Mouse (Mus musculus): ENCODE measurements around the gene Zfp882. TPM values are rescaled to one million over a fixed set of nuclear protein-coding genes. Genes with fewer than 3 reads are reported as not detected.
"Not testable (repeated sequence)": the region's sequence is repeated elsewhere in the genome, so short reads cannot be mapped to it uniquely, and the experiment has no call there.

The Zfp882 gene
- polyA plus RNA-seq, 1 experiment from 2014 or later, result 13.0 TPM

DNA sequence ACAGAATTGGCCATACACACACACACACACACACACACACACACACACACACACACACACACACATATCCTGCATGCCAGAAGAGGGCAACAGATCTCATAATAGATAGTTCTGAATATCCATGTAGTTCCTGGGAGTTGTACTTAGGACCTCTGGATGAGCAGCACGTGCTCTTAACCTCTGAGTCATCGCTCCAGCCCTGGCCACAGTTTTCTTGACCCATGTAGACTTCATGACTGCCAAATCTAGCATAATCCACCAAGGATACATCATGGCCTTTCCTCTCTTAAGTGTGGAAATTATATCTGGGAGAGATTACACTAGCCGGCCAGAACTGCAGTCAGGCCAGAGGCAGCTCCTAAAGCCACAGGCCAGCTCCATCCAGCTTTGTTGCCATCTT, 18.1 kb downstream of the Zfp882 start:
- H3K4me1 ChIP-seq, result peaks cover 11% of the 10 kb centered on the region
- H3K4me3 ChIP-seq, result no peak overlapping the region
- no peaks in the 10 kb centered on the region for H3K27me3 ChIP-seq
- no peak overlapping the region for H3K4me2 ChIP-seq (replicated peaks)
- peaks cover 34% of the 10 kb centered on the region for H3K36me3 ChIP-seq
- H3K9me3 ChIP-seq (replicated peaks), result 0 out of 2 replicates have a peak, but pooled peaks cover 3% of the 10 kb centered on the region
- WGBS, result 95% methylated on average over 3 of the region's 3 CpGs
- no peak overlapping the region for H3K27ac ChIP-seq
- no peak for ATAC-seq (ENCODE audit: low FRiP score)
- no peak overlapping the region for H3K9ac ChIP-seq

DNA sequence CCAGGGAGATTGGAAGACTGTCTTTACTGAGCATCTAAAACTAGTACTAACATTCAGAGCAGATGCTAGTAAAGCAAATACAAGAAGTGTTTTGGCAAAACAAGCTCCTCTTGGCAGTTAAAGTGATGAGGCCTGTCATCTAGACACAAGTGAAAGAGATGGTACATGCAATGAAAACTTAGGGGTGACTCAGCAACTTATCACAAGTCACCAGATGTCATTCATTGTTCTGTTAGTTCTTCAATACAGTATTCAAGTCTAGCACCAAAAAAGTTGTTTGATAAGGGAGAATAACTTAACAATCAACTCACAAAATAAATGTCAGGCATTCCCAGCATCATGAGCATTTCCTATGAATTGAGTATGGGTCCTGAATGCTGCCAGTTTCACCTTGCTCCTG, 19.4 kb downstream of the Zfp882 start:
- peaks cover 11% of the 10 kb centered on the region for H3K4me1 ChIP-seq
- no peak overlapping the region for H3K9ac ChIP-seq
- no peaks in the 10 kb centered on the region for H3K27me3 ChIP-seq
- ATAC-seq (ENCODE audit: low FRiP score), result no peak
- H3K9me3 ChIP-seq (replicated peaks), result 0 out of 2 replicates have a peak, but pooled peaks cover 4% of the 10 kb centered on the region
- no peak overlapping the region for H3K4me3 ChIP-seq
- H3K27ac ChIP-seq, result no peak overlapping the region
- peaks cover 38% of the 10 kb centered on the region for H3K36me3 ChIP-seq
- no peak overlapping the region for H3K4me2 ChIP-seq (replicated peaks)

DNA sequence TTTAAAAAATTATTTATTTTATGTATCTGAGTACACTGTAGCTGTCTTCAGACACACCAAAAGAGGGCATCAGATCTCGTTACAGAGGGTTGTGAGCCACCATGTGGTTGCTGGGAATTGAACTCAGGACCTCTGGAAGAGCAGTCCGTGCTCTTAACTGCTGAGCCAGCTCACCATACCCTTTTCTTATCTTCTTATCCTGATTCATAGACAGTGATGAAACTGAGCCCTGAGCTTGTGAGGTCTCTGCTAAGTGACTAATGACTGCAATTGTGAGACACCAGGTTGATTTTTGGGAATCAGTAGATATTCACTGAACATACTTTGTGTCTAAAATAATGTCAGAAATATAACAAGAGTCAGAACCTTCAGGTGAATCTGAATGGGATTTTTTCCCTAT, 29.6 kb downstream of the Zfp882 start:
- H3K4me2 ChIP-seq (replicated peaks); H3K27ac ChIP-seq; H3K9me3 ChIP-seq (replicated peaks); ATAC-seq (ENCODE audit: low FRiP score); H3K9ac ChIP-seq; H3K4me3 ChIP-seq; H3K27me3 ChIP-seq; H3K4me1 ChIP-seq: not testable (repeated sequence)
- WGBS, result 91% methylated on average over 2 of the region's 2 CpGs
- H3K36me3 ChIP-seq, result peaks cover 12% of the 10 kb centered on the region

DNA sequence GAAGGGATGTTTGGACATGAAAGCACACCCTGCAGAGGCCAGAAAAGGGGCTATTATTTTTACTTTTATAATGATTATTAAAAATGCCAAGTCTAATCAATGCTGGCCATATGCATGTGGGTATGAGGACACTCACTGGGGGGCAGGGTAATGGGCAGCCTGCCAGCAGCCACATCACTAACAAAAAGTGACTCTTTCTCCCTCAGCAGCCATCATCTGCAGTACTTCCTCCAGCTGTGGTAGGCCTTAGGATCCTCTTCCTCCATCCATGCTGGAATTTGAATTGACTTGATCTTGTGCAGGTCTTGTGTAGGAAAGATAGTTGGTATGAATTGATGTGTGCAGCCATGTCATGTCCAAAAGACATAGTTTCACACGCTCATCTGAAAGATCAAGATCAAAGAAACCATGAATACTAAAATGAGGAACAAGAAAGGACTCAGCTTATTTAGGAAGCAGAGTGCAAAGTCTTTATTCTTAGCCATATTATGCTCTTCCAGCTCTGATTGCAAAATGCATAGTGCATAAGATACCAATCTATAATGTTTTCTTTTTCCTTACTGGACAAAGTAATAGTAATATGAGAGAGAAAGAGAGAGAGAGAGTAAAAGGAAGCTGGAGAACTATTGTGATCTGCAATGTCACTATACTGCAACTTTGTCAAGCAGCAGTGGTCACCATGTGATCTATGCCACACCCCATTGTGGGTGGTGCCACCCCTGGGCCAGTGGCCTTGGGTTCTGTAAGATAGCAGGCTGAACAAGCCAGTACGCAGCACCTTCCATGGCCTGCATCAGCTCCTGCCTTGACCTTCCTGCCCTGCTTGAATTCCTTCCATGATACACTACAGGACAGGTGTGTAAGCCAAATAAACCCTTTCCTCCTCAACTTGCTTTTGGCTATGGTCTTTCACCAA, 32.1 kb downstream of the Zfp882 start:
- Histone ChIP-seq H3K27me3 (no peaks in the 10 kb centered on the region), H3K4me3 (no peak overlapping the region), H3K4me2 (replicated peaks) (no peak overlapping the region), H3K36me3 (no peaks in the 10 kb centered on the region), H3K9me3 (replicated peaks) (no peaks in the 10 kb centered on the region), H3K4me1 (no peaks in the 10 kb centered on the region), H3K9ac (no peak overlapping the region), H3K27ac (no peak overlapping the region)
- 83% methylated on average over 2 of the region's 2 CpGs for WGBS
- no peak for ATAC-seq (ENCODE audit: low FRiP score)

DNA sequence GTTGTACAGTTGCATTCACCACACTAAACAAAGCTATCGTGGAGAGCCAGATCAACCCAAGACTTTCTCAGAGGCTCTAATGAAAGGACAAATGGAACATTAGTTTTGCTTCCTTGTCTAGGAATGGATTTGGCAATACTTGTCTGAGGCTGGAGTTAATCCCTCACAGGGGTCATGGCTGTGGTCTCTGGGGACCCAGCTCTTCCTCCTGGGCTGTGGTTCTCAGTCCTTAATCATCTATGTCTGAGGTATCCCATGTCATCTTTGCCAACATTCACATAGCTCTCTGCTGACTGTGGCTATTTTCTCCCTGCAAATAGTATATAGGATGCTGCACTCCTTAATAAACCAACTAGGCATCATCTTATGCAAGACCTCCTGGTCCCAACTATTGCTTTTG, 33.4 kb downstream of the Zfp882 start:
- no peaks in the 10 kb centered on the region for H3K4me1 ChIP-seq
- no peak overlapping the region for H3K4me3 ChIP-seq
- no peaks in the 10 kb centered on the region for H3K9me3 ChIP-seq (replicated peaks)
- H3K27me3 ChIP-seq, result no peaks in the 10 kb centered on the region
- WGBS, result 86% methylated on average over 1 of the region's 1 CpGs
- no peak overlapping the region for H3K27ac ChIP-seq
- no peak overlapping the region for H3K4me2 ChIP-seq (replicated peaks)
- no peaks in the 10 kb centered on the region for H3K36me3 ChIP-seq
- no peak overlapping the region for H3K9ac ChIP-seq
- no peak for ATAC-seq (ENCODE audit: low FRiP score)

DNA sequence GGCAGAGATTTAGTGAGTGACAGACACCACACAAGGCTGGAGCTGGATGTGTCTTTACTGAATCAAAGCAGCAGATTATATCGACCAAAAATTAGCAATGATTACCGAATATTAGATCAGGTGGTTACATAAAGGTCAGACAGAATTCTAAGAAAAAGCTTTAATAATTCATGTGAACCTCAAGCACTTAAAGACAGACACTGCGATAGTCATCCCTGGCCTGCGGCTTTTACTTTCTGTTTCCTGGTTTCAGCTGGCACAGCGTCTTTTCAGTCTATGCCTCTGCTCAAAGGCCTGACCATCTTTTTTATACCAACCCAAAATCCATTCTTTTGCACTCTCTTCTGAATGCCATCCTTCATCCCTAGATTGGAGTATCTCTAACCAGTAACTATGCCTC, 40.2 kb downstream of the Zfp882 start:
- Histone ChIP-seq H3K4me2 (replicated peaks) (no peak overlapping the region), H3K27me3 (no peaks in the 10 kb centered on the region), H3K9me3 (replicated peaks) (no peaks in the 10 kb centered on the region), H3K4me3 (no peak overlapping the region), H3K27ac (no peak overlapping the region), H3K9ac (no peak overlapping the region), H3K4me1 (peaks cover 15% of the 10 kb centered on the region), H3K36me3 (peaks cover 5% of the 10 kb centered on the region; the same call in 1 of the 2 replicates)
- no peak for ATAC-seq (ENCODE audit: low FRiP score)
- WGBS, result 89% methylated on average over 5 of the region's 5 CpGs

DNA sequence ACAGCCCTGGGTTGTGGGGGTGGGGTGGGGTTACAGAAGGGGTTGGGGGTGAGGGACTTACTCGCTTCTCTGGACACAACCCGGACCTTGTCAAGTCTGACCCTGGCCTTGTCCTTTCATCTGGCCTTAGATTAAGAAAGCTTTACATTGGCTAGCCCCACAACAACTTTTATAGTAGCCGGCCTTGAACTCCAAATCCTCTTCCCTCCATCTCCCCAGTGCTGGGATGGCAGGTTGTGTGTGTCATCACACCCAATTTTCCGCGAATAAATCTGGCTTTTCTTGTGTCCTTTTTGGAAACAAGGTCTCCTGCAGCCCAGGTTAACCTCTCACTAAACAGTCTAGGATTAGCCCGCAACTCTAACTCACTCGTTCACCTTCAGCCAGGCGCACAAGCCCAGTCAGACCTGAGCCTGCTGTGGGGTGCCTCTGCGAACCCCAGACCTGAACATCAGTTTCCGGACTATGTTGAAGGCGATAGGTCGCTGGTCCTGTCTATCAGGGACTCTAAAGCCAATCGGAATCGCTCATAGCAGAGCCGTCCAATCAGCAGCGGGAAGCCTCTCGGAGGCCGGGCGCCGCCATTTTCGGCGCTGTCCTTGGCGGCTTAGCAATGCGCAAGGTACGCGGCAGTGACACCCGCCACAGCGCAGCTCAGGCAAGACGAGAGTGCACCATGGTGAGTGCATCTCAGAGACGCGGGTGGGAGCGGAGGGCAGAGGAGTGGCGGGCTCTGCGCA, 42.2 kb downstream of the Zfp882 start, which contains the start of gene Zfp961:
TSS of gene Zfp961 (plus strand) at position 557 of the 740 bp plus-strand sequence.
- peaks cover 16% of the 10 kb centered on the region for H3K9me3 ChIP-seq (replicated peaks)
- H3K4me2 ChIP-seq (replicated peaks), result peak within 1 kb of the TSS; percentile 61
- peak within 1 kb of the TSS; percentile 81 for H3K27ac ChIP-seq
- H3K4me3 ChIP-seq, result peak within 1 kb of the TSS; percentile 65
- H3K9ac ChIP-seq, result peak within 1 kb of the TSS; percentile 72
- H3K36me3 ChIP-seq, result peaks cover 18% of the 10 kb centered on the region; the same call in 1 of the 2 replicates
- WGBS, result 4% methylated on average over 34 of the region's 34 CpGs
- H3K4me1 ChIP-seq, result peaks cover 15% of the 10 kb centered on the region
- ATAC-seq (ENCODE audit: low FRiP score), result peak; percentile 100
- no peaks in the 10 kb centered on the region for H3K27me3 ChIP-seq

DNA sequence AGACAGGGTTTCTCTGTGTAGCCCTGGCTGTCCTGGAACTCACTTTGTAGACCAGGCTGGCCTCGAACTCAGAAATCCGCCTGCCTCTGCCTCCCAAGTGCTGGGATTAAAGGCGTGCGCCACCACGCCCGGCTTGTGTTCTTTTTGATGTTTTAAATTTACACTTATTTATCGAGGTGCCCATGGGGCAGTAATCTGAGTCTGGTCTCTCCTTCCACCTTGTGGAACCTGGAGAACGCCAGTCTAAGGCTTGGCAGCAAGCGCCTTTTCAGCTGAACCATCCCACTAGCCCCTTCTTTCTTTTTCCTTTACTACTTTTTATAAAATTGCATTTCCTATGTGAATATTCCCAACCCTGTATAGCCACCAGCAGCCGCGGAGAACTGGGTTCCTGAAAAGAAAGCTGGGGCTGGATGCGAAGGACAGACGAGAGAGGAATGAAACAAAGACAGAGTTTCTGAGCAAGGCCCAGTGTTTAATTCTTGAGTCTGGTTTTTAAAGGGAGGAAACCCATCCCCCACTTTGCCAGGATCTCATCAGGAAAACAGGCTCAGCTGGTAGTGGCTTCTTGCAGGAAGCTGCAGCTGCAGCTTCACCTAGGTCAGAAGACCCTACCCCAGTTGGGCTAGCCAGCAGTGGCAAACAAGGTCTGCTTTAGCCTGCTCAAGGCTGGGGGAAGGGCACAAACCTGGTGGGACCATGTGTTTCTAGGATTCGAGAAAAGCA, 43.2 kb downstream of the Zfp882 start:
- H3K27ac ChIP-seq, result peak overlapping the region; percentile 55; the same call in 1 of the 2 replicates
- H3K36me3 ChIP-seq, result peaks cover 18% of the 10 kb centered on the region; the same call in 1 of the 2 replicates
- no peaks in the 10 kb centered on the region for H3K27me3 ChIP-seq
- peak overlapping the region; percentile 65 for H3K4me3 ChIP-seq
- peaks cover 16% of the 10 kb centered on the region for H3K9me3 ChIP-seq (replicated peaks)
- ATAC-seq (ENCODE audit: low FRiP score), result no peak
- WGBS, result 40% methylated on average over 14 of the region's 14 CpGs
- peak overlapping the region; percentile 61 for H3K4me2 ChIP-seq (replicated peaks)
- H3K4me1 ChIP-seq, result peaks cover 15% of the 10 kb centered on the region
- H3K9ac ChIP-seq, result peak overlapping the region; percentile 25

DNA sequence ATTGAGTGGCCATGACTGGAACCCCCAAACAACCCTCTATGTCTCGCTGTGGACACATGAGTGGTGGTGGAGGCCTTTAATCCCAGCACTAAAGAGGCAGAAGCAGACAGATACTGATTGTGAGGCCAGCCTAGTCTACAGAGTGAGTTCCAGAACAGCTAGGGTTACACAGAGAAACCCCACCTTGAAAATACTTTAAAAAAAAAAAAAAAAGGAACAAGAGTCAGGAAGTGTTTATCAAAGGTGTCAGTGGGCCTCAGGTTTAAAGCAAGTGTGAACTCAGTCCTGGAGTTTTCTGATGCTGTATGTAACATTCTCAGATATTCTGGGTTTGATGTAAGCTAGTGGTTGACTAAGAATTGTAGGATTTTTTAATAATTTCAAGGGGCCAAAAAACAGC, 44.1 kb downstream of the Zfp882 start:
- no peak overlapping the region for H3K9ac ChIP-seq
- H3K4me3 ChIP-seq, result no peak overlapping the region
- H3K27ac ChIP-seq, result no peak overlapping the region
- peaks cover 15% of the 10 kb centered on the region for H3K4me1 ChIP-seq
- no peaks in the 10 kb centered on the region for H3K27me3 ChIP-seq
- WGBS, result 97% methylated on average over 1 of the region's 1 CpGs
- H3K36me3 ChIP-seq, result peaks cover 18% of the 10 kb centered on the region; the same call in 1 of the 2 replicates
- ATAC-seq (ENCODE audit: low FRiP score), result no peak
- peak overlapping the region; percentile 61 for H3K4me2 ChIP-seq (replicated peaks)
- peaks cover 16% of the 10 kb centered on the region for H3K9me3 ChIP-seq (replicated peaks)

DNA sequence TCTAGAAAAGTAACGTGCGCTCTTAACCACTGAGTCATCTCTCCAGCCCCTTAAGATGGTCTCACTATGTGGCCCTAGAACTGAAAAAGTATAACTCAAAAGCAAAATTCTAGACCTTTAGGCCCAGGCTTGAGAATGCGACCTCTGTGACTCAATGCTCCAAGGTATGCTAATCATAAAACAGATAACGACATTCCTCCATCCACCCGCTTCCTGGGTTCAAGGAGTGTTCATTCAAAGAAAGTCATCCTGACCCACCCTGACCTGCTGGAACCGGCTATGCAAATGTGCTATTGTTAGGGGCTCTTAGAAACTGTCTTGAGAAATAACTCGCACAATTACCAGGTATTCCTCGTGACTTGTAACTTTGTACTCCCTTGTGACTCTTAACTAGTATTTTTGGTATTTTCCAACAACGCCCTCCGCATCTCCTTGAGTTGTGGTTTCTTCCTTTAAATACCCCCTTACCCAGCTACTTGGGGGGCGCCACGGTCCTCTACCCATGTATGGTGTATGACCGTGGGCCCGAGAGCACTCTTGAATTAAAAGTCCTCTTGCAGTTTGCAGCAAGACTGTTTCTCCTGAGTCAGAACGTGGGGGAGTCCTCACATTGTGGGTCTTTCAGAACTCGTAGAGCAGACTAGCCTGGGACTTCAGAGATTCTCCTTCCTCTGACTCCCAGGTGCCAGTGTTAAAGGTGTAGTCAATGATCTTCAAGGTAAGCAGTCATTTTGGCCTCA, 44.7 kb downstream of the Zfp882 start:
- WGBS, result 96% methylated on average over 16 of the region's 16 CpGs
- not testable (repeated sequence) for H3K4me2 ChIP-seq (replicated peaks); H3K27ac ChIP-seq; H3K27me3 ChIP-seq; H3K9ac ChIP-seq; H3K4me3 ChIP-seq; ATAC-seq (ENCODE audit: low FRiP score)
- H3K36me3 ChIP-seq, result peaks cover 18% of the 10 kb centered on the region; the same call in 1 of the 2 replicates
- H3K9me3 ChIP-seq (replicated peaks), result peaks cover 16% of the 10 kb centered on the region
- peaks cover 15% of the 10 kb centered on the region for H3K4me1 ChIP-seq

DNA sequence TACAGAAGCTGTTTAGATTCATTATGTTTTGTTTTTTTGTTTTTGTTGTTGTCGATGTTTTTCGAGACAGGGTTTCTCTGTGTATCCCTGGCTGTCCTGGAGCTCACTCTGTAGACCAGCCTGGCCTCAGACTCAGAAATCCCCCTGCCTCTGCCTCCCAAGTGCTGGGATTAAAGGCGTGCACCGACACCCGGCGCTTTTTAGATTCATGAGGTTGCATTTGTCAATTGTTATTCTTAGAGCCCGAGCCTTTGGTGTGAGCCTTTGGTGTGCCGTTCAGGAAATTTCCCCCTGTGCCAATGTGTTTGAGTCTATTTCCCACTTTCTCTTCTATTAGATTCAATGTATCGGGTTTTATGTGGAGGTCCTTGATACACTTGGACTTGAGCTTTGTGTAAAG, 46.3 kb downstream of the Zfp882 start:
- no peak overlapping the region for H3K4me2 ChIP-seq (replicated peaks)
- no peak overlapping the region for H3K27ac ChIP-seq
- peaks cover 16% of the 10 kb centered on the region for H3K9me3 ChIP-seq (replicated peaks)
- H3K4me3 ChIP-seq, result no peak overlapping the region
- H3K27me3 ChIP-seq, result no peaks in the 10 kb centered on the region
- 95% methylated on average over 9 of the region's 9 CpGs for WGBS
- peaks cover 18% of the 10 kb centered on the region; the same call in 1 of the 2 replicates for H3K36me3 ChIP-seq
- no peak overlapping the region for H3K9ac ChIP-seq
- ATAC-seq (ENCODE audit: low FRiP score), result no peak
- peaks cover 15% of the 10 kb centered on the region for H3K4me1 ChIP-seq
